Mouse (Mus musculus) cerebellum, adult 2 months (tissue): ENCODE data around the gene Cdk9. TPM values are rescaled to one million over a fixed set of nuclear protein-coding genes. Genes with fewer than 3 reads are reported as not detected.

Experiments
- DNase-seq, 2 experiments: peaks; one replicate each; pipeline ENCODE4 v3.0.0; 2021
- H3K27ac ChIP-seq: fragments of 200-500 bp; 2 replicates; pipeline ENCODE4 v1.5.1; 2012; ENCODE audit warnings: low read length, control low read depth, inconsistent platforms; ENCODE audit not compliant: insufficient read depth
- H3K27me3 ChIP-seq: fragments of 200-500 bp; 2 replicates; pipeline ENCODE4 v1.6.1; 2012; ENCODE audit warnings: inconsistent platforms, mild to moderate bottlenecking, low read length, moderate library complexity; ENCODE audit not compliant: control insufficient read depth, insufficient read depth
- H3K4me1 ChIP-seq: fragments of 200-500 bp; 2 replicates; pipeline ENCODE4 v1.6.1; 2011; ENCODE audit warnings: low read length; ENCODE audit not compliant: control insufficient read depth, insufficient read depth
- H3K4me3 ChIP-seq: fragments of 200-500 bp; replicated peaks from 2 replicates; pipeline ENCODE3; 2011; ENCODE audit warnings: mild to moderate bottlenecking, low read depth, low read length, control low read depth; ENCODE audit not compliant: insufficient read depth
- CTCF ChIP-seq: fragments of 200-500 bp; IDR thresholded peaks from 2 replicates; pipeline ENCODE4 v1.5.1; 2011; ENCODE audit warnings: low read depth, mild to moderate bottlenecking, control low read depth, low read length, moderate library complexity, borderline replicate concordance; ENCODE audit not compliant: insufficient read depth
- POLR2A ChIP-seq: fragments of 200-500 bp; IDR thresholded peaks from 2 replicates; pipeline ENCODE4 v1.6.1; 2011; ENCODE audit warnings: low read length, control low read depth, borderline replicate concordance; ENCODE audit not compliant: insufficient read depth
- WGBS: fragments of 180-500 bp; shearing (Covaris S2); methylation state at CpG from one replicate; pipeline ENCODE4 v1.1.7; 2018; 5-methylcytosine and 5-hydroxymethylcytosine counted together
- polyA plus RNA-seq: library from polyadenylated mRNA; depleted of rRNA; stranded (reverse); fragments of >200 nt; gene quantifications from 2 replicates; pipeline ENCODE4 v1.2.3, GENCODE M21; 2012; rRNA removed

The Cdk9 gene
- polyA plus RNA-seq, 1 experiment: 186 TPM

- H3K27me3 ChIP-seq: no peaks in the 10 kb centered on the region
Measured at GRCm38 (mm10) chr2:32655826-32656225, 57.0 kb downstream of the Cdk9 start.

More at GRCm38 (mm10) chr2:32655826-32656225, 57.0 kb downstream of the Cdk9 start:
- TF ChIP-seq CTCF (no peak), POLR2A (no peak)
- H3K27ac ChIP-seq: peak overlapping the region; percentile 44; the same call in 1 of the 2 replicates
- H3K4me1 ChIP-seq: no peaks in the 10 kb centered on the region
- H3K4me3 ChIP-seq: no peak overlapping the region
- no peak for DNase-seq
- WGBS: 71% methylated on average over 12 of the region's 12 CpGs

Other genes starting within 250 kb of the Cdk9 start
- gene Fam102a, start 177.7 kb downstream of the Cdk9 start, polyA plus RNA-seq: 38.1 and 40.2 TPM in 2 replicates
- 131 and 137 TPM in 2 replicates for gene Dpm2, start 142.2 kb downstream of the Cdk9 start, polyA plus RNA-seq
- gene Pip5kl1, start 138.3 kb downstream of the Cdk9 start, polyA plus RNA-seq: 25.2 and 28.4 TPM in 2 replicates
- 0.59 and 0.60 TPM in 2 replicates for gene 9430097D07Rik, start 137.4 kb downstream of the Cdk9 start, polyA plus RNA-seq
- 91.4 and 101 TPM in 2 replicates for gene St6galnac4, start 126.0 kb downstream of the Cdk9 start, polyA plus RNA-seq
- gene St6galnac6, start 113.4 kb downstream of the Cdk9 start, polyA plus RNA-seq: 89.5 TPM in 2 replicates
- gene Ak1, start 91.3 kb downstream of the Cdk9 start, polyA plus RNA-seq: 127 and 132 TPM in 2 replicates
- 28.0 and 31.6 TPM in 2 replicates for gene Eng, start 66.5 kb downstream of the Cdk9 start, polyA plus RNA-seq
- 19.2 and 19.7 TPM in 2 replicates for gene Fpgs, start 8.9 kb downstream of the Cdk9 start, polyA plus RNA-seq
- 47.0 and 53.2 TPM in 2 replicates for gene Sh2d3c, start 8.0 kb upstream of the Cdk9 start, polyA plus RNA-seq
- gene 6330409D20Rik, start 27.9 kb upstream of the Cdk9 start, polyA plus RNA-seq: 5.6 and 7.7 TPM in 2 replicates
- 41.6 and 43.8 TPM in 2 replicates for gene Tor2a, start 44.2 kb upstream of the Cdk9 start, polyA plus RNA-seq
- gene Ttc16, start 62.6 kb upstream of the Cdk9 start, polyA plus RNA-seq: 2.0 and 2.6 TPM in 2 replicates
- 7.4 and 8.5 TPM in 2 replicates for gene Ptrh1, start 62.7 kb upstream of the Cdk9 start, polyA plus RNA-seq
- gene Cfap157, start 71.4 kb upstream of the Cdk9 start, polyA plus RNA-seq: 0.70 and 1.7 TPM in 2 replicates
- gene Stxbp1, start 134.2 kb upstream of the Cdk9 start, polyA plus RNA-seq: 889 and 932 TPM in 2 replicates
- gene Fam129b, start 163.0 kb upstream of the Cdk9 start, polyA plus RNA-seq: 23.9 and 24.5 TPM in 2 replicates
- 257 and 289 TPM in 2 replicates for gene Rpl12, start 248.5 kb upstream of the Cdk9 start, polyA plus RNA-seq
- 32.8 and 36.7 TPM in 2 replicates for gene Lrsam1, start 248.5 kb upstream of the Cdk9 start, polyA plus RNA-seq